Mouse (Mus musculus): Measurements from ENCODE around the gene Ephb6. TPM values are rescaled to one million over a fixed set of nuclear protein-coding genes. Genes with fewer than 3 reads are reported as not detected.

Ephb6 gene
- polyA plus RNA-seq, 1 experiment from 2014 or later = 28.1 TPM

GRCm38 (mm10) chr6:41577297-41577696 is 28.0 kb upstream of the Ephb6 start:
- no peaks in the 10 kb centered on the region for H3K27me3 ChIP-seq
- no peaks in the 10 kb centered on the region for H3K4me1 ChIP-seq
- no peak overlapping the region for H3K9ac ChIP-seq
- H3K4me2 ChIP-seq (replicated peaks) = no peak overlapping the region
- H3K27ac ChIP-seq = no peak overlapping the region
- H3K9me3 ChIP-seq (replicated peaks) = no peaks in the 10 kb centered on the region
- H3K36me3 ChIP-seq = no peaks in the 10 kb centered on the region
- WGBS = 54% methylated on average over 5 of the region's 5 CpGs
- no peak overlapping the region for H3K4me3 ChIP-seq
- no peak for ATAC-seq (ENCODE audit: low FRiP score)

DNA sequence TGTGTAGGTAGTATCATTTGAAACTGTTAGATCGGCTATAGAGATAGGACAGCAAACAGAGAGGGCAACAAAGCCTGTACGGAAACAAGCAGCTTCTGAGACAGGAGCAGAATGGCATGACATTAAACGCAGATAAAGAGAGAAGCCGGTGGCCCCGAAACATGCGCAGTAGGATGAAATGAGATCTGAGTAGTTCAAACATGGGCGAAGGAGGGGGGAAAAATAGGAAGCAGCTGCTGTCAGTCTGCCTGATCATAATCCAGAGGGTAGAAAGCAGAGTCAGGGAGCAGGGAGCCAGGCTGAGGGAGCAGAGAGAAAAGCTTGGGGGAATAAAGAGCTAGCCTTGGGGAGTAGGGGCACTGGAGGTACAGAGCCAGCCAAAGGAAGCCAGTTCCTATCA is 24.0 kb upstream of the Ephb6 start:
- Histone ChIP-seq H3K4me1 (no peaks in the 10 kb centered on the region), H3K27ac (no peak overlapping the region), H3K4me2 (replicated peaks) (no peak overlapping the region), H3K9me3 (replicated peaks) (no peaks in the 10 kb centered on the region), H3K9ac (no peak overlapping the region), H3K36me3 (no peaks in the 10 kb centered on the region), H3K4me3 (no peak overlapping the region), H3K27me3 (no peaks in the 10 kb centered on the region)
- WGBS = 59% methylated on average over 7 of the region's 7 CpGs
- no peak for ATAC-seq (ENCODE audit: low FRiP score)

DNA sequence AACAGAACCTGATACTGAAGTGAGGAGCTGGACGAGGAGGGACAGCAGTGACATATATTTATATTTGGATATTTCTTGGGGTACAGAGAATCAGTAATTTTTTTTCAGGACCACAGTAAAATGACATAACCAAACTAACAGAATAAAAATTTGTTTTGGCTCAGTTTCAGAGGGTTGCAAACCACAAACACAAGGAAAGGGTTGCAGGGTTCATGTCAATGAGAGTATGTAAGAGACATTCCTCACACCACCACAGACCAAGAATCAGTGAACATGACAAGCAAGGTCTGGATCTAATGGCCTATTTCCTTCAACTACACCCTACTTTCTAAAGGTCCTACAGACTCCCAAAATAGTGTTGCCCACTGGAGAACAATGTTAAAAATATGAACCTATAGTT is 23.1 kb upstream of the Ephb6 start:
- ATAC-seq (ENCODE audit: low FRiP score) = no peak
- Histone ChIP-seq H3K4me3 (no peak overlapping the region), H3K36me3 (no peaks in the 10 kb centered on the region), H3K27me3 (no peaks in the 10 kb centered on the region), H3K9ac (no peak overlapping the region), H3K9me3 (replicated peaks) (no peaks in the 10 kb centered on the region), H3K27ac (no peak overlapping the region), H3K4me2 (replicated peaks) (no peak overlapping the region), H3K4me1 (no peaks in the 10 kb centered on the region)
- WGBS = 89% methylated on average over 1 of the region's 1 CpGs

GRCm38 (mm10) chr6:41604401-41605050 is 756 bp upstream of the Ephb6 start:
- H3K27me3 ChIP-seq = no peaks in the 10 kb centered on the region
- no peaks in the 10 kb centered on the region for H3K36me3 ChIP-seq
- H3K4me3 ChIP-seq = peak overlapping the region; percentile 74
- H3K9ac ChIP-seq = peak overlapping the region; percentile 89
- WGBS = under 1% methylated on average over 23 of the region's 23 CpGs
- H3K4me2 ChIP-seq (replicated peaks) = peak overlapping the region; percentile 88
- H3K27ac ChIP-seq = peak overlapping the region; percentile 92
- H3K9me3 ChIP-seq (replicated peaks) = no peaks in the 10 kb centered on the region
- ATAC-seq (ENCODE audit: low FRiP score) = peak; percentile 74
- peaks cover 14% of the 10 kb centered on the region for H3K4me1 ChIP-seq

- WGBS = under 1% methylated on average over 7 of the region's 7 CpGs
- Histone ChIP-seq H3K4me2 (replicated peaks) (peak overlapping the region; percentile 88), H3K9ac (peak overlapping the region; percentile 89), H3K9me3 (replicated peaks) (no peaks in the 10 kb centered on the region), H3K4me3 (peak overlapping the region; percentile 74), H3K4me1 (peaks cover 14% of the 10 kb centered on the region), H3K36me3 (no peaks in the 10 kb centered on the region), H3K27ac (peak overlapping the region; percentile 92), H3K27me3 (no peaks in the 10 kb centered on the region)
- peak; percentile 65; the same call in 1 of the 2 replicates for ATAC-seq (ENCODE audit: low FRiP score)
Observed at GRCm38 (mm10) chr6:41605794-41606104, 467 bp downstream of the Ephb6 start.

DNA sequence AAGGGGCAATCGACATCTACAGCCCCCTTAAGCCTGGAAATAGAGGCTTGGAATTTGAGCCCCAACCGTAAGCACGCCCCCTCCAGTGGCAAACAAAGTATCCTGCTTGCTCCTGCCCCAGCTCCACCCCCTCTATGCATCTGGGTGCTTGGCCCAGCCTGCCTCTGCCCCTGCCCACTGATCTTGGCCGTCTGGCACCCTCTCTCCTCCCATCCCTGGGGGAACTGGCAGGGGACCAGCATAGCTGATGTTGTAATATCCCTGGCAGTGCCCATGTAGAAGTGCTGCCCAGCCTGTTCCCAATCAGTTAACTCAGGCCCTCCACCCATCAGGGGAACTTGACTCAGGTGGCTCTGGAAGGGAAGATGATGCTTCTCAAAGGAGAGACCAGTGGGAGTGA is 932 bp downstream of the Ephb6 start:
- WGBS = 6% methylated on average over 4 of the region's 4 CpGs
- peak overlapping the region; percentile 74 for H3K4me3 ChIP-seq
- peaks cover 14% of the 10 kb centered on the region for H3K4me1 ChIP-seq
- H3K36me3 ChIP-seq = no peaks in the 10 kb centered on the region
- no peaks in the 10 kb centered on the region for H3K9me3 ChIP-seq (replicated peaks)
- H3K27me3 ChIP-seq = no peaks in the 10 kb centered on the region
- H3K27ac ChIP-seq = no peak overlapping the region
- ATAC-seq (ENCODE audit: low FRiP score) = no peak
- peak overlapping the region; percentile 88 for H3K4me2 ChIP-seq (replicated peaks)
- H3K9ac ChIP-seq = peak overlapping the region; percentile 89

DNA sequence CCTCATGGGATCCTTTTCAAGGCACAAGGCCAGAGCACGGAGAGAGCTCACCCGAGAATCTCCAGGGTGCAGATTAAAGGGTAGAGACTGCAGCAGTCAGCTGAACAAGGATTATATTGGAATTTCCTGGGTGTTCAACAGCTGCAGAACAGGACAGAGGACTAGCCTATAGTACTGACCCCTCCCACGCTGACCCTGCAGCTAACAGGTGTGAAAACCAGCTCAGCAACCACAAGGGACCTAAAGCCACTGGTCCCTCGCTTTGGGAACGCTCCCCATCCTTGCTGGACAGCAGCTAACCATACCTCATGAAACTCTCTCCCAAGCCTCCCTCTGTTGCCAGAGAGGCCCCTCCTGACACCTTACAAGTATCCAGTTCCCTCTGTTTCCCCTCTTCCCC is 2.4 kb downstream of the Ephb6 start:
- Histone ChIP-seq H3K27me3 (no peaks in the 10 kb centered on the region), H3K9me3 (replicated peaks) (no peaks in the 10 kb centered on the region), H3K36me3 (no peaks in the 10 kb centered on the region), H3K4me3 (no peak overlapping the region), H3K4me1 (peaks cover 14% of the 10 kb centered on the region), H3K27ac (no peak overlapping the region), H3K9ac (no peak overlapping the region), H3K4me2 (replicated peaks) (no peak overlapping the region)
- WGBS = 56% methylated on average over 5 of the region's 5 CpGs
- no peak for ATAC-seq (ENCODE audit: low FRiP score)

GRCm38 (mm10) chr6:41620173-41620798 is 15.0 kb downstream of the Ephb6 start:
- Histone ChIP-seq H3K27me3 (no peaks in the 10 kb centered on the region), H3K4me3 (no peak overlapping the region), H3K27ac (no peak overlapping the region), H3K36me3 (peaks cover 27% of the 10 kb centered on the region; the same call in 1 of the 2 replicates), H3K4me1 (no peaks in the 10 kb centered on the region), H3K9ac (no peak overlapping the region), H3K9me3 (replicated peaks) (no peaks in the 10 kb centered on the region), H3K4me2 (replicated peaks) (no peak overlapping the region)
- no peak for ATAC-seq (ENCODE audit: low FRiP score)
- 90% methylated on average over 9 of the region's 9 CpGs for WGBS

DNA sequence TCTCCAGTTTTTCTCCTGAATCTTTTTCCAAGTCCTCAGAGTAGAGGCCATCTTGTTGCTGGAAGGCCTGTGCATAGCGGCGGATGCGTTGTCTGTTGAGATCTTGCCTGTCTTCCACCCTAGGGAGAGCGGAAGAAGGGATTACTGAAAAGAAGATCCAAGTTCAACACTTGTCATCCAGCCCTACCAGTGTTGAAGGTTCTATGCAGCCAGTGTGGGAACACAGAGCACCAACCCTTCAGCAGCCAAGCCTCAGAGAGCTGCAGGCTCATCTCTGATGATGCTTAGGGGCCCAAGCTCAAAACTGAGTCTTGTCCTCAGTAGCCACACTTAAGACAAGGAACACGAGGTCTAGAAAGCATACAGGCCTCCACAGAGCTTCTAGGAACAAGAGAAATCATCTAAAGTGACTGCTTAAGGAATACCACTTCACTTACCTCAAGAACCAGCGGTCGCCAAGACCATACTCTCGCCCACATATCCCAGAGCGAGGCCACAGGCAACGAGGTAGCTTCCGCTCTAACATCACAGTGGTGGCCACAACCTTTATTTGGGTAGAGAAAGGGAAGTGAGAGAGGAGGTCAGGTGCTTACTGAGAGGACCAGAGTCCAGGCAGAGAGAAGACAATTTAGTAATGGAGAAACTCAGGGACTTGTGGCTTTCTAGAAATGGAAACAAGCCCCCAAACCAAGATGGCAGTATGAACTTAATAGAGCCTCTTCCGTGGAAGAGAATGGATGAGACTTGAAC is 16.1 kb downstream of the Ephb6 start:
- no peaks in the 10 kb centered on the region for H3K27me3 ChIP-seq
- no peak overlapping the region for H3K9ac ChIP-seq
- H3K27ac ChIP-seq = no peak overlapping the region
- 90% methylated on average over 12 of the region's 12 CpGs for WGBS
- H3K36me3 ChIP-seq = peaks cover 23% of the 10 kb centered on the region; the same call in 1 of the 2 replicates
- no peak overlapping the region for H3K4me2 ChIP-seq (replicated peaks)
- H3K9me3 ChIP-seq (replicated peaks) = no peaks in the 10 kb centered on the region
- H3K4me3 ChIP-seq = no peak overlapping the region
- ATAC-seq (ENCODE audit: low FRiP score) = no peak
- no peaks in the 10 kb centered on the region for H3K4me1 ChIP-seq

- Histone ChIP-seq H3K4me2 (replicated peaks) (no peak overlapping the region), H3K9ac (no peak overlapping the region), H3K36me3 (peaks cover 12% of the 10 kb centered on the region; the same call in 1 of the 2 replicates), H3K9me3 (replicated peaks) (no peaks in the 10 kb centered on the region), H3K27ac (no peak overlapping the region), H3K4me1 (no peaks in the 10 kb centered on the region), H3K4me3 (no peak overlapping the region), H3K27me3 (no peaks in the 10 kb centered on the region)
- 64% methylated on average over 9 of the region's 9 CpGs for WGBS
- ATAC-seq (ENCODE audit: low FRiP score) = peak; percentile 14; the same call in 1 of the 2 replicates
Observed at GRCm38 (mm10) chr6:41622661-41623060, 17.4 kb downstream of the Ephb6 start.

DNA sequence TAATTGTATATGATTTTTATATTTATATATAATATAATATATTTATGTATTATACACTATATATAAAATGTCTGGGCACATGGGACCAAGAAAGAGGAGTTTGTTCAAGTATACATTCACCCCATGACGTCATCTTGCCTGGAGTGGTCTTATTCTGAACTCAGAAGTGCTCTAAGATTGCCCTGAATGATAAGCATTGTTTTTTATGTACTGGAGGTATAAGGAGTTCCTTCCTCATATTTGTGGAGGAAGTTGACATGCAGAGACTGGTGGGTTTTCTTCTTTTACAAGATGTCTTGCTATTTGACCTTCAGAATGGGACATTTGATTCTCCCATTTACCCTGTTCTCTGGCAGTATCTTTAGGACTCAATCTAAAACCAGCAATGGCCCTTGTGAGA is 22.9 kb downstream of the Ephb6 start:
- H3K4me2 ChIP-seq (replicated peaks) = no peak overlapping the region
- no peak for ATAC-seq (ENCODE audit: low FRiP score)
- H3K9me3 ChIP-seq (replicated peaks) = no peaks in the 10 kb centered on the region
- H3K9ac ChIP-seq = no peak overlapping the region
- H3K4me1 ChIP-seq = no peaks in the 10 kb centered on the region
- no peak overlapping the region for H3K27ac ChIP-seq
- H3K27me3 ChIP-seq = no peaks in the 10 kb centered on the region
- no peak overlapping the region for H3K4me3 ChIP-seq
- 77% methylated on average over 1 of the region's 1 CpGs for WGBS
- H3K36me3 ChIP-seq = no peaks in the 10 kb centered on the region

DNA sequence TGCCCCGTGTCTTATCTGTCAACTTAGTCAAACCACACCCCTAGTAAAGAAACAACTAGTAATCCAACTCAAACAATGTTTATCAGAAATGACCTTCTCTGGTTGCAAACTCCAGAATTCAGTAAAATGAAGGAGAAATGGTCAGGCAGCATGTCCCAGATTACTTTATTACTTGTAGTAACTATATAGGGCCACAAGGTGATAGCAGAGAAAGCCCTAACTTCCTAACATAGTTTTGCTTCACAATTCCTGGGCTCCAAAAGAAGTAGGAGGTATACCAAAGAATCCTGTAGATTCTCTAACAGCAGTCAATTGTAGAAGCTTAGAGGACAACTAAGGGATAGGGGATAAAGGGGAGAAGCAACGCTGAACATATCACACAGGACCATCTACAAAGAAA is 25.5 kb downstream of the Ephb6 start:
- no peak for ATAC-seq (ENCODE audit: low FRiP score)
- Histone ChIP-seq H3K9ac (no peak overlapping the region), H3K4me1 (0 out of 2 replicates have a peak, but pooled peaks cover 3% of the 10 kb centered on the region), H3K9me3 (replicated peaks) (no peaks in the 10 kb centered on the region), H3K27me3 (no peaks in the 10 kb centered on the region), H3K36me3 (no peaks in the 10 kb centered on the region), H3K4me3 (no peak overlapping the region), H3K27ac (no peak overlapping the region), H3K4me2 (replicated peaks) (no peak overlapping the region)
- WGBS = 80% methylated on average over 2 of the region's 2 CpGs

Data from hindbrain, embryonic 12.5 days (tissue).